Mouse (Mus musculus): ENCODE data around the gene Aox1. TPM values are rescaled to one million over a fixed set of nuclear protein-coding genes. Genes with fewer than 3 reads are reported as not detected.
"Not testable (repeated sequence)": the region's sequence is repeated elsewhere in the genome, so short reads cannot be mapped to it uniquely, and the experiment has no call there.

Gene Aox1
- polyA plus RNA-seq, 1 experiment from 2014 or later, result 0.26 TPM

GRCm38 (mm10) chr1:58037306-58037705 is 7.6 kb downstream of the Aox1 start:
- not testable (repeated sequence) for H3K4me1 ChIP-seq (replicated peaks); H3K4me3 ChIP-seq; H3K36me3 ChIP-seq; H3K27ac ChIP-seq (replicated peaks); H3K9ac ChIP-seq; H3K9me3 ChIP-seq; ATAC-seq (ENCODE audit: low FRiP score, low read depth); H3K4me2 ChIP-seq; H3K27me3 ChIP-seq
- 98% methylated on average over 9 of the region's 9 CpGs for WGBS

DNA sequence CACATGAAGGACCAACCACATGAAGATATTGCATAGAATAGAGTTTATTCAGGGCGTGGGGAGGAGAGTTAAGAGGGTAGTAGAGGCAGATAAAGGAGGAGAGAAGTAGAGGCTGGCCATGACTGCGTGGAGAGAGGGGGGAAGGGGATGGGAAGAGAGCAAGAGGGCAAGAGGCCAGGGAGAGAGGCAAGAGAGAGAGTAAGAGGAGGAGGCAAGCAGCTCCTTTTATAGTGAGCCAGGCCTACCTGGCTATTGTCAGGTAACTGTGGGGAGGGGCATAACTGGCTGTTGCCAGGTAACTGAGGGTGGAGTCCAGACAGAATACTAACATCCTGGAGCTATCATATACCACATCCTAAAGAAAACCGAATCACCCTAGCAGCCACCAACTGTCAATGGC is 15.3 kb downstream of the Aox1 start:
- Histone ChIP-seq H3K27me3 (no peaks in the 10 kb centered on the region), H3K9ac (no peak overlapping the region), H3K4me3 (no peak overlapping the region), H3K36me3 (no peaks in the 10 kb centered on the region), H3K4me1 (replicated peaks) (no peaks in the 10 kb centered on the region), H3K9me3 (no peaks in the 10 kb centered on the region), H3K27ac (replicated peaks) (no peak overlapping the region), H3K4me2 (no peak overlapping the region)
- 78% methylated on average over 3 of the region's 3 CpGs for WGBS
- ATAC-seq (ENCODE audit: low FRiP score, low read depth), result no peak

GRCm38 (mm10) chr1:58045546-58045945 is 15.8 kb downstream of the Aox1 start:
- H3K27me3 ChIP-seq, result no peaks in the 10 kb centered on the region
- no peak for ATAC-seq (ENCODE audit: low FRiP score, low read depth)
- no peak overlapping the region for H3K4me3 ChIP-seq

DNA sequence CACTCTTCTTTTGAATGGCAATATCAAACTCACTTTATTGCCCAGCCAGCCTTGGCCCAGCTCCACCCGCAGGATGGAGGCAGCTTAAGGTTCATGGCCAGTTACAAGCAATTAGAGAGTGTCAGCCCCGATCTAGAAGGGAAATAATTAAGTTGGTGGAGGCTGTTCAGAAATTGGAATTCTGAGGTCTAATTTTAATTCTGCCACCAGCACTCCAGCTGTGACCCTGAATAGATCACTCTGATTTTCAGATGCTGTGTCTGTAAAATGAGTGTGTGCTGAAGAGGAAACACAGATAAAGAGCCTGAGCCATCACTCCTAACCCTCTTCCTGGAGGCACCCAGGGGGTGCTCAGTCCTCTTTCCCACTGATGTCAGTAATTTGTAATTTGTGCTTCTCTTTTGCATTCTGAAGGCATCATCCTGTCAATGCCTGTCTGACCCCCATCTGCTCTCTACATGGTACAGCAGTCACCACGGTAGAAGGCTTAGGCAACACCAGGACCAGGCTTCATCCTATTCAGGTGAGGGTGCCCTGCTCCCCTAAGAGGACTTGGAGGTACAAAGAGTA is 17.1 kb downstream of the Aox1 start:
- H3K36me3 ChIP-seq, result no peaks in the 10 kb centered on the region
- H3K9ac ChIP-seq, result no peak overlapping the region
- WGBS, result 30% methylated on average over 3 of the region's 3 CpGs
- H3K9me3 ChIP-seq, result no peaks in the 10 kb centered on the region
- H3K4me2 ChIP-seq, result no peak overlapping the region
- no peaks in the 10 kb centered on the region for H3K27me3 ChIP-seq
- H3K27ac ChIP-seq (replicated peaks), result no peak overlapping the region
- no peaks in the 10 kb centered on the region for H3K4me1 ChIP-seq (replicated peaks)
- peak; percentile 42; the same call in 1 of the 2 replicates for ATAC-seq (ENCODE audit: low FRiP score, low read depth)
- H3K4me3 ChIP-seq, result no peak overlapping the region

More at GRCm38 (mm10) chr1:58045546-58045945, 15.8 kb downstream of the Aox1 start:
- no peak overlapping the region for H3K4me2 ChIP-seq
- WGBS, result 72% methylated on average over 5 of the region's 5 CpGs
- H3K4me1 ChIP-seq (replicated peaks), result no peaks in the 10 kb centered on the region
- no peak overlapping the region for H3K27ac ChIP-seq (replicated peaks)
- no peaks in the 10 kb centered on the region for H3K36me3 ChIP-seq
- no peak overlapping the region for H3K9ac ChIP-seq
- no peaks in the 10 kb centered on the region for H3K9me3 ChIP-seq

DNA sequence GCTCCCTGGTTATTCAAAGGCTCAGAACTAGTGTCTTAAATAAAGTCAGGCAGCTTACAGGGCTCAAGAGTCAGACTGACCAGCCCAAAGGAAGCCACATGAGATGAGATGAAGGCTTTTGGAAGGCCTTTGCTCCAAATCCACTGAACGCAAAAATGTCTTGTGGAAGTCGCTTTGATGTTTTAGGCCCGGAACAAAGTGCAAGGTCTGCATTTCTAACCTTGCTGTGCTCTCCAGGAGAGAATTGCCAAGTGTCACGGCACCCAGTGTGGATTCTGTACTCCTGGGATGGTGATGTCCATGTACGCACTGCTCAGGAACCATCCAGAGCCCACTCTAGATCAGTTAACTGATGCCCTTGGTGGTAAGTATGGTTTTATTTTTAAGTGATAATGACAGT is 19.4 kb downstream of the Aox1 start:
- H3K36me3 ChIP-seq, result no peaks in the 10 kb centered on the region
- no peaks in the 10 kb centered on the region for H3K27me3 ChIP-seq
- no peak overlapping the region for H3K27ac ChIP-seq (replicated peaks)
- H3K9ac ChIP-seq, result no peak overlapping the region
- WGBS, result 95% methylated on average over 5 of the region's 5 CpGs
- H3K4me2 ChIP-seq, result no peak overlapping the region
- no peaks in the 10 kb centered on the region for H3K9me3 ChIP-seq
- ATAC-seq (ENCODE audit: low FRiP score, low read depth), result no peak
- H3K4me1 ChIP-seq (replicated peaks), result no peaks in the 10 kb centered on the region
- H3K4me3 ChIP-seq, result no peak overlapping the region

- Histone ChIP-seq H3K9me3 (no peaks in the 10 kb centered on the region), H3K9ac (no peak overlapping the region), H3K36me3 (no peaks in the 10 kb centered on the region), H3K4me2 (no peak overlapping the region), H3K4me1 (replicated peaks) (0 out of 2 replicates have a peak, but pooled peaks cover 5% of the 10 kb centered on the region), H3K27ac (replicated peaks) (no peak overlapping the region), H3K27me3 (no peaks in the 10 kb centered on the region), H3K4me3 (no peak overlapping the region)
- 0 out of 2 replicates have a peak, but pooled peaks have one; percentile 51 for ATAC-seq (ENCODE audit: low FRiP score, low read depth)
- 73% methylated on average over 11 of the region's 11 CpGs for WGBS
Observed at GRCm38 (mm10) chr1:58055598-58055997, 25.9 kb downstream of the Aox1 start.

DNA sequence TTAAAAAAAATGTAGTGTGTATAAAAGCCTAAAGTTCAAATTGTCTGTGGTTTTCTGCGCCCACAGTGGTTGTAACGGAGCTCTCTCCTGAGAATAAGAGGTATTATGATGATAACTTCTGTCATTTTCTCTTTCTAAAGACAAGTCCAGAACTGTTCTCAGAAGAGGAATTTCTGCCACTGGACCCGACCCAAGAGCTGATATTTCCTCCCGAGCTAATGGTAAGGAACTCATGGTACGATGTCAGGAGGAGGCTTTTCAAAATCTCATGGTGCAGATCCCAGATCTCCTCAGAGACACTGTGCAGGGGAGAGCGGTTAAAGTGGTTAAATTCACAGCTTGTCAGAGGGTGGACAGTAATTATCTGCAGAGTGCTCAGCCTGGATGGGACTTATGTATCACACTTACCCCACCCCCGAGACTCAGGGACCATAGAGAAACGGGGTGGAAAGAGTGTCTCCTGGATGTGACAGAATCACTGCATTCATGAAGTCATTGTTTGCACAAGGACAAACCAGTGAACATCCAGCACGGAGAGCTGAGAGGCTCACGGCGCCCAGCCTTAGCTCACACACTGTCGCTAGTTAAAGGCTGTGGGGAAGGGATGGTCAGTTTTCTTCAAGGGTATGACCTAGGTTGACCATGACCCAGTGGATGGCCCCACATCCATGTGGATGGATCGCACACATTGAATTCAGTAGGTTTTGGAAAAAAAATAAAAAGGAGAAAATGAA is 26.5 kb downstream of the Aox1 start:
- 72% methylated on average over 13 of the region's 13 CpGs for WGBS
- Histone ChIP-seq H3K27me3 (no peaks in the 10 kb centered on the region), H3K4me2 (no peak overlapping the region), H3K27ac (replicated peaks) (no peak overlapping the region), H3K4me1 (replicated peaks) (0 out of 2 replicates have a peak, but pooled peaks cover 5% of the 10 kb centered on the region), H3K4me3 (no peak overlapping the region), H3K9ac (no peak overlapping the region), H3K36me3 (no peaks in the 10 kb centered on the region), H3K9me3 (no peaks in the 10 kb centered on the region)
- ATAC-seq (ENCODE audit: low FRiP score, low read depth), result peak; percentile 59; the same call in 1 of the 2 replicates

DNA sequence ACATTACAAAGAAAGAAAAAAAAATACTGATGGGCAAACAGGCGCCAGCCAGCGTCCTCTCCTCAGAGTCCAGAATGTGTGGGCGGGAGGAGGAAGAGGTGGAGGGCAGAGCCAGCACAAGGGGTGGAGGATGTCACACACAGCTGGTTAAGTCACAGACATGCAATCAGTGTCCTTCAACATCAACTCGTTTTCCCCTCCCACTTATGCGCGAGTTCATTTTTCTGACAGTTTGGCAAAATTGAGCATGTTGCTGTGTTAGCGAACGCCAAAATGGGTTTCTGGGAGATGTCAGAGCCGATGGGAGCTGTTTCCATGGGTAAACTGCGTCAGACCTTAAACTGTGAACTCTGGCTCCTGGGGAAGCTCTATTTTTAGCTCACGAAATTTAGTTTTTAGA is 27.2 kb downstream of the Aox1 start:
- Histone ChIP-seq H3K36me3 (no peaks in the 10 kb centered on the region), H3K9me3 (no peaks in the 10 kb centered on the region), H3K4me2 (no peak overlapping the region), H3K4me1 (replicated peaks) (0 out of 2 replicates have a peak, but pooled peaks cover 5% of the 10 kb centered on the region), H3K27ac (replicated peaks) (no peak overlapping the region), H3K4me3 (no peak overlapping the region), H3K27me3 (no peaks in the 10 kb centered on the region), H3K9ac (no peak overlapping the region)
- ATAC-seq (ENCODE audit: low FRiP score, low read depth), result no peak
- 78% methylated on average over 11 of the region's 11 CpGs for WGBS

GRCm38 (mm10) chr1:58058846-58059245 is 29.1 kb downstream of the Aox1 start:
- Histone ChIP-seq H3K9ac (no peak overlapping the region), H3K27me3 (no peaks in the 10 kb centered on the region), H3K4me3 (no peak overlapping the region), H3K4me1 (replicated peaks) (0 out of 2 replicates have a peak, but pooled peaks cover 5% of the 10 kb centered on the region), H3K36me3 (no peaks in the 10 kb centered on the region), H3K9me3 (no peaks in the 10 kb centered on the region), H3K27ac (replicated peaks) (no peak overlapping the region), H3K4me2 (no peak overlapping the region)
- no peak for ATAC-seq (ENCODE audit: low FRiP score, low read depth)
- WGBS, result 92% methylated on average over 4 of the region's 4 CpGs

GRCm38 (mm10) chr1:58062131-58062530 is 32.4 kb downstream of the Aox1 start:
- ATAC-seq (ENCODE audit: low FRiP score, low read depth), result no peak
- no peaks in the 10 kb centered on the region for H3K36me3 ChIP-seq
- H3K4me1 ChIP-seq (replicated peaks), result no peaks in the 10 kb centered on the region
- H3K9ac ChIP-seq, result no peak overlapping the region
- no peak overlapping the region for H3K4me2 ChIP-seq
- no peak overlapping the region for H3K27ac ChIP-seq (replicated peaks)
- H3K9me3 ChIP-seq, result no peaks in the 10 kb centered on the region
- no peak overlapping the region for H3K4me3 ChIP-seq
- 88% methylated on average over 7 of the region's 7 CpGs for WGBS
- H3K27me3 ChIP-seq, result no peaks in the 10 kb centered on the region

DNA sequence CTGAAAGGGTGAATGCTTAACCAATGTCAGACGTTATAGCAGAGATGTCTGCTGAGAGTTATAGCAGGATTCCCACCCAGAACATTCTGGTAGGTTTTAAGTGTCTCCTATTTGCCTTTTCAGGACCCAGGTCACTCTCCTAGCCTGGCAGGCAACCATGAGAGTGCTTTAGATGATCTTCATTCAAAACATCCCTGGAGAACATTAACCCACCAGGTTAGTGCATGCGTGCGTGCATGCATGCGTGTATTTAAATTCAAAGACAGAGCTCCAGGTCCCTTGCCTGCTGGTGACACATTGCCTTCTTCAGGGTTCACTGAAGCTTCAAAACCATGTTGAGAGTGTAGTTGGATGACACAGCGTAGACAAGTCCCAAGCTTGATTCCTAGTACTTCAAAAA is 35.4 kb downstream of the Aox1 start:
- no peaks in the 10 kb centered on the region for H3K36me3 ChIP-seq
- no peak overlapping the region for H3K4me2 ChIP-seq
- no peak overlapping the region for H3K4me3 ChIP-seq
- H3K27me3 ChIP-seq, result no peaks in the 10 kb centered on the region
- WGBS, result 88% methylated on average over 5 of the region's 5 CpGs
- H3K9me3 ChIP-seq, result no peaks in the 10 kb centered on the region
- ATAC-seq (ENCODE audit: low FRiP score, low read depth), result no peak
- no peak overlapping the region for H3K27ac ChIP-seq (replicated peaks)
- no peak overlapping the region for H3K9ac ChIP-seq
- H3K4me1 ChIP-seq (replicated peaks), result no peaks in the 10 kb centered on the region

DNA sequence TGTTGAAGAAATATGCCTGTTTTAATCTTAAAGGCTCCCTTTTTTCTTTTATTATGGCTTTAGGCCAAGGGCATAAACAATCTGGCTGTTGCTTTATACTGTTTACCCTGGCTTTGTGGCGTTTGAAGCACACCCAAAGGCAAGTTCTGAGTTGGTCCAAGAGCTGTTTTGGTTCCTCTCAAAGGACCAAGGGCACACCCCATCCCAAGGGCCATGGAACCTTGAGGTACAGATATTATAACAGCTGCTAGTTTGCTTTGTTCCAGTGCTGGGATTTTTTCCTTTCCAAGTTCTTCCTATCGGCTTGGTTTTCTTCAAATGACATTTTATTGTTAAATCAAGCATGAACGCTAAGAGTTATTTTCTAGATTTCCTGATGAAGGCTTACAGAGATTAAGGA is 35.9 kb downstream of the Aox1 start:
- no peak for ATAC-seq (ENCODE audit: low FRiP score, low read depth)
- Histone ChIP-seq H3K9me3 (no peaks in the 10 kb centered on the region), H3K4me1 (replicated peaks) (no peaks in the 10 kb centered on the region), H3K27ac (replicated peaks) (no peak overlapping the region), H3K4me2 (no peak overlapping the region), H3K9ac (no peak overlapping the region), H3K4me3 (no peak overlapping the region), H3K27me3 (no peaks in the 10 kb centered on the region), H3K36me3 (no peaks in the 10 kb centered on the region)
- 66% methylated on average over 3 of the region's 3 CpGs for WGBS
